Mouse (Mus musculus): Measurements from ENCODE around the gene Fam168a.
A peak's percentile ranks its signal among the peaks of the same experiment; 100 is the strongest.
"Not testable (repeated sequence)": the region's sequence is repeated elsewhere in the genome, so short reads cannot be mapped to it uniquely, and the experiment has no call there.

The Fam168a gene

DNA sequence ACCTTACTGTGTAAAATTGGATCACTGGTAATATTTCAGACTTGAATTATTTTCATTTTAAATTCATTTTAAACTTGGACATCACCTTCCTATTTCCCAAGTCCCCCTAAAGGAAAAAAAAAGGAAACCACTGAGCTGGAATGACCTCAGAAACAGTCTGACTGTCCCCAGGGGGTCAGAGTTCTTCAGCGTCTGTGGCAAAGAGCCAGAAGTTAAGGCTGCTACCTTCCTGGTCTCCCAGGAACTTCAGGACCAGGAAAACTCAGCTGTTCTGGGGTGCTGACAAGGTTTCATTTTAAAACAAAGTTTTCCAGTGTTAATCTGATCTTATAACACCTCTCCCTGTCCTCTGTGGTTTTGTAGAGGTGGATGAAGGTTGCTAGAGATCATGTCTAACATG is 131.3 kb downstream of the Fam168a start:
- no peak for DNase-seq (ENCODE audit: low read depth in 2 of 2, low spot score in 2 of 2)

- no peak for DNase-seq (ENCODE audit: low read depth in 2 of 2, low spot score in 2 of 2)
Observed at GRCm38 (mm10) chr7:100839632-100840402, 133.4 kb downstream of the Fam168a start.

DNA sequence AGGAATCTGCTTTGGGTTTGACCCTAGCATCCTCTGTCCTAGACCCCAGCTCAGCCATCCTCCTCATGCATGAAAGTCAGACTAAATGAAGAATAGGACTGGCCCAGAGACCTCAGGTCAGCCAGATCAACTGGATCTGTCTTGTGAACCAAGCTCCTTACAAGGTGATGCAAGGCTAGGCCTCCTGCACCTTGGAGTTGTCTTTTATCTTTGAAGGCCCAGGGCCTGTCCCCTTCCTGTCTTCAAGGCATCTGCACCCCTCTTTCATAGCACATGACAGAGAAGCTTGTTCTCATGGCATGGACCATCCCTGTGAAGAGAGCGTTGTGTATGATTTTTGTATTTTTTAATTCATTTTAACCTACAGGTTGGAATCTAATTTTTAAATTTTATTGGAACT is 134.5 kb downstream of the Fam168a start:
- no peak for DNase-seq (ENCODE audit: low read depth in 2 of 2, low spot score in 2 of 2)

DNA sequence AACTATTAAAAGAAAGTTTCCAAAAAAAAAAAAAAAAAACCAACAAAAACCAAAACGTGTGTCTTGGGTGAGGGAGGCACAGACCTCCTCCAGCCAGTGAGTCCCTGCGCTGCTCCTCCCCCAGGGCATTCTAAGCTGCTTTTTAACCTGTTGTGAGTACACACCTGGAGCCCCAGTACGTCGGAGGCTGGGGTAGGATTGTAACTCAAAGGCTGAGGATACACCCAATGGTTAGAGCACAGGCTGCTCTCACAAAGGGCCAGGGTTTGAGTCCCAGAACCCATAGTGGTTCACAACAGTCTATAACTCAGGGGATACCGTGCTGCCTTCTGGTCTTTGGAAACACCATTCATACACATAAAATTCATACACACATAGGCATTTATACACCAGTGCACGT is 135.2 kb downstream of the Fam168a start:
- no peak for DNase-seq (ENCODE audit: low read depth in 2 of 2, low spot score in 2 of 2)

DNA sequence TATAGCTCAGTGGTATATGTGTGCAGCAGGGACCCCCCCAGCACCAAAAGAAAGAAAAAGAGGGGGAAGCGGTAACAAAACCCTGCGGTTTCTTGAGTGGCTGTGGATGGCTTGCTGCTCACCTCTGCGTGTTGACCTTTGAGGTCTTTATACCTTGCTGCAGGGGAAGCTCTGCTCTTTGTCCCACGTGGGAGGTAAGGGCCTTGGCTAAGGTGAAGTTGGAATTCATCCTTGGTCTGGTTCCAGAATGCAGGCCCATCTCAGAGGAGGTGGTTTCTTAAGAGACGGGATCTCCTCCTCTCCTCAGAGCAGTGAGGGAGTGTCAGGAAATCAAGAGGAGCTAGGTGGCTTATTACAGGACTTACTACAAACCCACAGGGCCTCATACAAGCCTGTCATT is 135.7 kb downstream of the Fam168a start:
- no peak for DNase-seq (ENCODE audit: low read depth in 2 of 2, low spot score in 2 of 2)

- DNase-seq (ENCODE audit: low read depth in 2 of 2, low spot score in 2 of 2) = no peak
Observed at GRCm38 (mm10) chr7:100843866-100844265, 137.4 kb downstream of the Fam168a start.

GRCm38 (mm10) chr7:100844385-100845025 is 138.1 kb downstream of the Fam168a start:
- no peak for DNase-seq (ENCODE audit: low read depth in 2 of 2, low spot score in 2 of 2)

- no peak for DNase-seq (ENCODE audit: low read depth in 2 of 2, low spot score in 2 of 2)
Observed at GRCm38 (mm10) chr7:100845026-100845400, 138.6 kb downstream of the Fam168a start.

DNA sequence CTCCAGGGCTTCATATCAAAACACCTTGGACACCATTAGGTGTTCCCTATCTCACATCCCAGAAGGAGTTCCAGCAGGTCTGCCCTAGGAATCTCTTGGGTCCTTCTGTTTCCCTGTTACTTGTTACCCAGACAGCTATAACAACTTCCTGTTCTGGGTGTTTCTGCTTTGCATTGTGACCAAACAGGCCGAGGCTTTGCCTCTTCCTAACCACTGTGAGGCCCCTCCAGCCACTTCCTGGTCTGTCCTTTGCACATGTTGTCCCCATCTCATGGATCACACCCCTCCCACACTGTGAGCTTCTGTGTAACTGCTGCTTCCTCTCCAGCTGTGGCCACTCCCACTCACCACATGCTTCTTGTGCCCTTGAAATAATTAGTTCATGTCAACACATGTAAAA is 139.0 kb downstream of the Fam168a start:
- DNase-seq (ENCODE audit: low read depth in 2 of 2, low spot score in 2 of 2) = no peak

GRCm38 (mm10) chr7:100846033-100846432 is 139.6 kb downstream of the Fam168a start:
- DNase-seq (ENCODE audit: low read depth in 2 of 2, low spot score in 2 of 2) = not testable (repeated sequence)

- no peak for DNase-seq (ENCODE audit: low read depth in 2 of 2, low spot score in 2 of 2)
Observed at GRCm38 (mm10) chr7:100847131-100847530, 140.7 kb downstream of the Fam168a start.

GRCm38 (mm10) chr7:100848744-100849143 is 142.3 kb downstream of the Fam168a start:
- DNase-seq (ENCODE audit: low read depth in 2 of 2, low spot score in 2 of 2) = peak; percentile 56 to 65

GRCm38 (mm10) chr7:100849508-100849907 is 143.1 kb downstream of the Fam168a start:
- DNase-seq (ENCODE audit: low read depth in 2 of 2, low spot score in 2 of 2) = no peak

- DNase-seq (ENCODE audit: low read depth in 2 of 2, low spot score in 2 of 2) = no peak
Observed at GRCm38 (mm10) chr7:100851481-100852356, 145.3 kb downstream of the Fam168a start.

- no peak for DNase-seq (ENCODE audit: low read depth in 2 of 2, low spot score in 2 of 2)
Observed at GRCm38 (mm10) chr7:100853396-100853795, 147.0 kb downstream of the Fam168a start.

- no peak for DNase-seq (ENCODE audit: low read depth in 2 of 2, low spot score in 2 of 2)
Observed at GRCm38 (mm10) chr7:100854137-100854814, 147.8 kb downstream of the Fam168a start.

DNA sequence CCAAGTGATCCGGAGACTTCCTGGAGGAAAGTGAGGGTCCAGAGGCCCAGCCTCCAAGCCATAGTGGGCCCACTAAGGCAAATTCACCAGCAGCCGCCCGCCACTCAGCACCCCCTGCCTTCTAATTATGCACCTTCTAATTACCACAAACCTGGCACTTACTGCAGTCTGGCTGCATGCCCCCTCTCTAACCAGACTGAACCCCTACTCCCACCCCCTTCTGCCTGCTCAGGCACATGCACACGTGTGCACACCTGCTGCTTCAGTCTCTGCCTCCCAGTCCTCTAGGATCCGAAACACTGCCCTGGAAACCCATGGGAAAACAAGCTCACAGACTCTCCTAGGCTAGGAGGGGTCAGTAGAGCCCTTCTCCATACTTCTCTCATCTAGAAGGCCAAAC is 148.4 kb downstream of the Fam168a start:
- no peak for DNase-seq (ENCODE audit: low read depth in 2 of 2, low spot score in 2 of 2)

GRCm38 (mm10) chr7:100855300-100855699 is 148.9 kb downstream of the Fam168a start:
- DNase-seq (ENCODE audit: low read depth in 2 of 2, low spot score in 2 of 2) = no peak

GRCm38 (mm10) chr7:100855795-100856573 is 149.5 kb downstream of the Fam168a start:
- peak; percentile 58 to 66 for DNase-seq (ENCODE audit: low read depth in 2 of 2, low spot score in 2 of 2)

- no peak for DNase-seq (ENCODE audit: low read depth in 2 of 2, low spot score in 2 of 2)
Observed at GRCm38 (mm10) chr7:100860450-100860849, 154.0 kb downstream of the Fam168a start.

Data from CD8-positive naive resting alpha-beta T cell, adult 2 months (primary cell).